Mouse (Mus musculus): ENCODE data around the gene Pex19. TPM values are rescaled to one million over a fixed set of nuclear protein-coding genes. Genes with fewer than 3 reads are reported as not detected.

The Pex19 gene
- 157 and 162 TPM in 2 replicates for polyA plus RNA-seq (2016; fragmentation: Nextera tagmentation; extraction: Ambion mirVana)

DNA sequence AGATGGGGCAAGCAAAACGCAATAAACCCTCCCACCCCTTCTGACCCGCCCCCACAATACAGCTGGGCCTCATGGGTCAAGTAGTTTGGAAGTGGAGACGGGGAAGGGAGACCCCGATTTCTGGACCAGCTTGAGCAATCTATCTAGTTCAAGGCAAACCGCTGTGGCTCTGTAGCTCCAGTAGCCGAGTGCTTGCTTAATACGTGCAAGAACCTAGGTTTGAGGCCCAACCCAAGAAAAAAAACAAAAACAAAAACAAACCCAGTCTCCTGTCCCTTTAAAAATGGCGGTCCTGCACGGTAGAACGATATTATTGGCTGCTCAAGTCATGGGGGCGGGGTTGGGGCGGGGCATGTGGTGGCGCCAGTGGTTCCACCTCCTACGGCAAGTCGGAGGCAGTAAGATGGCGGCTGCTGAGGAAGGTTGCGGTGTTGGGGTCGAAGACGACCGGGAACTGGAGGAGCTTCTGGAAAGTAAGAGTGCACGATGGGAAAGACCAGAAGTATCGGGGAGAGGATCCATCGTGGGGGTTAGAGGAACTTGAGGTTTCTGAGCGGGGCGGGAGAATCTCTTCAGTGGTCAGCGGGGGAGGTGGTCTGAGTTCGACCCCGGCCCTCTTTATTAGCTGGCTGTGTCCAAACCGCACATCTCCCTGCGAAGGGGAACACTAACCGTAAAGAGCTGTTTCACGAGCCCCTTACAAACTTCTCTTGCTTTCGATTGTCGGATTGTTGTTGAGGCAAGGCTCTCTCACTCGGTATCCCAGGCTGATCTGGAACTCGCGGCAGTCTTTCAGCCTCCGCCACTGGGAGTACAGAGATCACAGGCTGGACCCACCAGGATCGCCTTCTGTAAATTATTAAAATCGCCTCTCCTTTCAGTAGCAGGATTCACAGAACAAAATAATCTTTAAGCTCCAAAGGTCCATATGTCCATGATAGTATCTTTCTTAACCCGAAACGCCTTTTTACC, at the start of gene Pex19:
Gene Pex19 (plus strand): TSS at position 380 of the 972 bp plus-strand sequence.
- peaks cover 48% of the 10 kb centered on the region for H3K36me3 ChIP-seq (replicated peaks)
- no peak within 1 kb of the TSS for H3K27ac ChIP-seq
- H3K4me3 ChIP-seq (replicated peaks): peak within 1 kb of the TSS; percentile 75
- H3K27me3 ChIP-seq: no peaks in the 10 kb centered on the region
- H3K9ac ChIP-seq: peak within 1 kb of the TSS; percentile 77
- H3K4me1 ChIP-seq: peaks cover 18% of the 10 kb centered on the region
- ATAC-seq (ENCODE audit: low FRiP score): peak; percentile 96
- peak within 1 kb of the TSS; percentile 70 for H3K4me2 ChIP-seq
- H3K9me3 ChIP-seq: no peaks in the 10 kb centered on the region
- WGBS: 1% methylated on average over 42 of the region's 42 CpGs

DNA sequence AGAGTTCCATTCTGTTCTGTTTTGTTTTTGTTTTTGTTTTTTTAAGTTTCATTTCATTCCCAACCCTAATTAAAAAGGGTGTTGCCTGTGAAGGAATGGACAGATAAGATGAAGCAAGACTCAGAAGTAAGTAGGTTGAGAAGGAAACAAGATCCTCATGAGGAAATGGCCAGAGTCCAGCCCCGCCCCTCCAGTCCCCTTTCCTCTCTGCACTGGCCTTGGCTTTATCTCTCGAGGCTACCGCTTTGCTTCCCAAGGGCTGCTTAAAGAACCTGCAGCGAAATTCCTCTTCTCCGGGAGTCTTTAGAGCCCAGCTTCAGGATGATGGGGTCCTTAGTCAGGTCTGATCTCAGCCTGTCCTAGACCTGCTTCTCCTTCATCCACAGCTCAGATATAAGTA, 48.6 kb upstream of the Pex19 start:
- H3K4me2 ChIP-seq: no peak overlapping the region
- peaks cover 67% of the 10 kb centered on the region for H3K36me3 ChIP-seq (replicated peaks)
- ATAC-seq (ENCODE audit: low FRiP score): no peak
- no peak overlapping the region for H3K4me3 ChIP-seq (replicated peaks)
- no peaks in the 10 kb centered on the region for H3K27me3 ChIP-seq
- 81% methylated on average over 5 of the region's 5 CpGs for WGBS
- H3K27ac ChIP-seq: no peak overlapping the region
- no peaks in the 10 kb centered on the region for H3K9me3 ChIP-seq
- peaks cover 4% of the 10 kb centered on the region for H3K4me1 ChIP-seq
- H3K9ac ChIP-seq: no peak overlapping the region

GRCm38 (mm10) chr1:172082101-172082898, 44.3 kb upstream of the Pex19 start, which contains the start of the genes Copa and Ncstn:
Gene Copa, plus strand, starts transcription at chr1:172082529.
Gene Ncstn, minus strand, starts transcription at chr1:172082795.
- under 1% methylated on average over 40 of the region's 40 CpGs for WGBS
- H3K4me1 ChIP-seq: peaks cover 20% of the 10 kb centered on the region
- H3K36me3 ChIP-seq (replicated peaks): peaks cover 24% of the 10 kb centered on the region
- no peaks in the 10 kb centered on the region for H3K9me3 ChIP-seq
- peak within 1 kb of the TSS; percentile 86 for H3K4me2 ChIP-seq
- H3K4me3 ChIP-seq (replicated peaks): peak within 1 kb of the TSS; percentile 83
- H3K9ac ChIP-seq: peak within 1 kb of the TSS; percentile 88
- H3K27me3 ChIP-seq: no peaks in the 10 kb centered on the region
- peak; percentile 98 for ATAC-seq (ENCODE audit: low FRiP score)
- peak within 1 kb of the TSS; percentile 80 for H3K27ac ChIP-seq

DNA sequence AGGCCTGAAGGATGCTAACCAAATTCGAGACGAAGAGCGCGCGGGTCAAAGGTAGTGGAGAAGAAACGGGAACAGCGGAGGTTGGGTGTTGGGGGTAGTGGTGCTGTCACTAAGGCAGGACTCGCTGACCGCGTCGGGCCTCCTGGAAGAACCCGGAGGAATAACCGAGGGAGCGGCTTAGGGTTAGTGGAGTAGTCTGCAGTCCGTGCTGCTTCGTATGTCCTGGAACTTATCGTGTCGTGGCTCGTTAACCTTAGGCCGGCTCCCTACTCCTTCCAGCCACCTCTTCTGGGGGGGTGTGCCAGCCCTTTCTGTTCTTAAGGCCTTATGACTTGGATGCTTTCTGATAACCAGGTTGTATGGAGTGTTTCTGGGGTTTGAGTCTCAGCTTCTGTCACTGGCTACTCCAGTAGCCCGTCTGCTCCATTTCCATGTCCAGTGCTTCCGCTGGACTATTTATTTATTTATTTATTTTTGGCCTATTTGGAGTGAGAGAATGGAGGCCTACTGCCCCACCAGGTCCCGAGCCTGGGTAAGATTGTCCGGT, 43.6 kb upstream of the Pex19 start:
- peak overlapping the region; percentile 88 for H3K9ac ChIP-seq
- H3K27me3 ChIP-seq: no peaks in the 10 kb centered on the region
- peak; percentile 72 for ATAC-seq (ENCODE audit: low FRiP score)
- peak overlapping the region; percentile 86 for H3K4me2 ChIP-seq
- H3K27ac ChIP-seq: peak overlapping the region; percentile 80; the same call in 1 of the 2 replicates
- peak overlapping the region; percentile 83 for H3K4me3 ChIP-seq (replicated peaks)
- H3K36me3 ChIP-seq (replicated peaks): peaks cover 20% of the 10 kb centered on the region
- H3K4me1 ChIP-seq: peaks cover 20% of the 10 kb centered on the region
- H3K9me3 ChIP-seq: no peaks in the 10 kb centered on the region
- WGBS: 2% methylated on average over 24 of the region's 24 CpGs

GRCm38 (mm10) chr1:172093522-172093921, 33.0 kb upstream of the Pex19 start:
- WGBS: 82% methylated on average over 3 of the region's 3 CpGs
- peaks cover 81% of the 10 kb centered on the region for H3K36me3 ChIP-seq (replicated peaks)

GRCm38 (mm10) chr1:172094295-172094694, 32.3 kb upstream of the Pex19 start:
- H3K4me2 ChIP-seq: no peak overlapping the region
- ATAC-seq (ENCODE audit: low FRiP score): no peak
- H3K4me3 ChIP-seq (replicated peaks): no peak overlapping the region
- H3K27ac ChIP-seq: no peak overlapping the region
- no peaks in the 10 kb centered on the region for H3K4me1 ChIP-seq
- peaks cover 78% of the 10 kb centered on the region for H3K36me3 ChIP-seq (replicated peaks)
- H3K9ac ChIP-seq: no peak overlapping the region
- no peaks in the 10 kb centered on the region for H3K27me3 ChIP-seq
- no peaks in the 10 kb centered on the region for H3K9me3 ChIP-seq

More at GRCm38 (mm10) chr1:172093522-172093921, 33.0 kb upstream of the Pex19 start:
- Histone ChIP-seq H3K9ac (no peak overlapping the region), H3K9me3 (no peaks in the 10 kb centered on the region), H3K27ac (no peak overlapping the region), H3K27me3 (no peaks in the 10 kb centered on the region), H3K4me2 (no peak overlapping the region), H3K4me3 (replicated peaks) (no peak overlapping the region), H3K4me1 (no peaks in the 10 kb centered on the region)
- ATAC-seq (ENCODE audit: low FRiP score): no peak

GRCm38 (mm10) chr1:172095202-172095601, 31.4 kb upstream of the Pex19 start:
- Histone ChIP-seq H3K4me1 (no peaks in the 10 kb centered on the region), H3K4me3 (replicated peaks) (no peak overlapping the region), H3K36me3 (replicated peaks) (peaks cover 74% of the 10 kb centered on the region), H3K27ac (no peak overlapping the region), H3K9me3 (no peaks in the 10 kb centered on the region), H3K9ac (no peak overlapping the region), H3K4me2 (no peak overlapping the region), H3K27me3 (no peaks in the 10 kb centered on the region)
- 73% methylated on average over 6 of the region's 6 CpGs for WGBS
- 0 out of 2 replicates have a peak, but pooled peaks have one; percentile 30 for ATAC-seq (ENCODE audit: low FRiP score)

DNA sequence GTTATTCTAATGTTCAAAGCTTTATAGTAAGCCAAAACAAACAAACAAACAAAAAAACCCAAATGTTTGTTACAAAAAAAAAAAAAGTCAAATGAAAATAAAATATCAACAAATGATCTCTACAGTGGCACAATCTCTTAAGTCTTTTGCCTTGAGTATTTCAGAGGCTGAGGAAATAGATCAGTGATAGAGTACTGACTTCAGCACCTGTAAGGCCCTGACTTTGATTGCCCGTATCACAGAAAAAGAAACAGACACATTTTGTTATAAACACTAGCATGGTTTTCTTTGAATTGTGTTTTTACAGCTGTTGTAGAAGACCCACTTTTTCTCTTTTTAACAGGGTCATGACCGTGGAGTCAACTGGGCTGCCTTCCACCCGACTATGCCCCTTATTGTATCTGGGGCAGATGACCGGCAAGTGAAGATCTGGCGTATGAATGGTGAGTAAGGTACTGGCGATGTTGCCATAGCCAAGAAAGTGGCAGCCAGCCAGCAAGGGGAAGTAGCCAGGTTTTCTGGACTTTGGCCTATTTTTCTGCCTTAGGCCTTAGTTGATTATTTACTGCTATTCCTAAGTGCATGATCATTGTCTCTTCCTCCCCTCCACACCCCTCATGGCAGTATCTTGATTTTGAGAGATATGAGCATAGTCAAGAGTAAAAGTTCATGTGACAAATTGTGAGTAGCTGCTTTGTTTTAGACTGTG, 27.1 kb upstream of the Pex19 start:
- 92% methylated on average over 6 of the region's 6 CpGs for WGBS
- ATAC-seq (ENCODE audit: low FRiP score): no peak
- H3K36me3 ChIP-seq (replicated peaks): peaks cover 75% of the 10 kb centered on the region

GRCm38 (mm10) chr1:172103619-172104018, 22.9 kb upstream of the Pex19 start:
- no peak overlapping the region for H3K4me2 ChIP-seq
- H3K4me1 ChIP-seq: no peaks in the 10 kb centered on the region
- WGBS: 94% methylated on average over 4 of the region's 4 CpGs
- no peak overlapping the region for H3K27ac ChIP-seq
- H3K9me3 ChIP-seq: no peaks in the 10 kb centered on the region
- H3K27me3 ChIP-seq: no peaks in the 10 kb centered on the region
- H3K9ac ChIP-seq: no peak overlapping the region
- no peak for ATAC-seq (ENCODE audit: low FRiP score)
- H3K36me3 ChIP-seq (replicated peaks): peaks cover 87% of the 10 kb centered on the region
- no peak overlapping the region for H3K4me3 ChIP-seq (replicated peaks)

More for the DNA sequence above, 27.1 kb upstream of the Pex19 start:
- H3K9ac ChIP-seq: no peak overlapping the region
- H3K4me2 ChIP-seq: no peak overlapping the region
- no peak overlapping the region for H3K27ac ChIP-seq
- H3K27me3 ChIP-seq: no peaks in the 10 kb centered on the region
- H3K4me1 ChIP-seq: no peaks in the 10 kb centered on the region
- H3K9me3 ChIP-seq: no peaks in the 10 kb centered on the region
- no peak overlapping the region for H3K4me3 ChIP-seq (replicated peaks)

GRCm38 (mm10) chr1:172105101-172105500, 21.5 kb upstream of the Pex19 start:
- 88% methylated on average over 11 of the region's 11 CpGs for WGBS
- no peak overlapping the region for H3K4me2 ChIP-seq
- H3K36me3 ChIP-seq (replicated peaks): peaks cover 92% of the 10 kb centered on the region

GRCm38 (mm10) chr1:172107777-172108477, 18.6 kb upstream of the Pex19 start:
- no peak for ATAC-seq (ENCODE audit: low FRiP score)
- no peaks in the 10 kb centered on the region for H3K4me1 ChIP-seq
- no peak overlapping the region for H3K27ac ChIP-seq
- H3K27me3 ChIP-seq: no peaks in the 10 kb centered on the region
- WGBS: 80% methylated on average over 10 of the region's 10 CpGs
- H3K36me3 ChIP-seq (replicated peaks): peaks cover 96% of the 10 kb centered on the region
- no peak overlapping the region for H3K4me2 ChIP-seq
- no peak overlapping the region for H3K4me3 ChIP-seq (replicated peaks)
- no peaks in the 10 kb centered on the region for H3K9me3 ChIP-seq
- H3K9ac ChIP-seq: no peak overlapping the region

More at GRCm38 (mm10) chr1:172105101-172105500, 21.5 kb upstream of the Pex19 start:
- no peak for ATAC-seq (ENCODE audit: low FRiP score)
- Histone ChIP-seq H3K9ac (no peak overlapping the region), H3K9me3 (no peaks in the 10 kb centered on the region), H3K27me3 (no peaks in the 10 kb centered on the region), H3K4me1 (no peaks in the 10 kb centered on the region), H3K4me3 (replicated peaks) (no peak overlapping the region), H3K27ac (no peak overlapping the region)
